Mouse (Mus musculus) hindbrain, embryonic 13.5 days (tissue): ENCODE results near the gene Tmem251. TPM values are rescaled to one million over a fixed set of nuclear protein-coding genes. Genes with fewer than 3 reads are reported as not detected.

Experiments
- ATAC-seq: fragments of 200-750 bp; cut with Nextera tagmentation; 2 replicates; pipeline ENCODE4 v1.8.0; 2017; ENCODE audit warnings: moderate TSS enrichment; ENCODE audit not compliant: low FRiP score
- H3K27ac ChIP-seq: fragments of 300-500 bp; sonication (generic); 2 replicates; pipeline ENCODE4 v1.5.1; 2015; ENCODE audit warnings: inconsistent platforms, mild to moderate bottlenecking, moderate library complexity
- H3K27me3 ChIP-seq: fragments of 300-500 bp; sonication (generic); 2 replicates; pipeline ENCODE4 v1.6.1; 2015; ENCODE audit warnings: mild to moderate bottlenecking, inconsistent platforms
- H3K36me3 ChIP-seq: fragments of 300-500 bp; sonication (generic); 2 replicates; pipeline ENCODE4 v1.6.1; 2015; ENCODE audit warnings: mild to moderate bottlenecking, inconsistent platforms
- H3K4me1 ChIP-seq: fragments of 300-500 bp; sonication (generic); replicated peaks from 2 replicates; pipeline ENCODE4 v1.6.1; 2015; ENCODE audit warnings: inconsistent platforms
- H3K4me2 ChIP-seq: fragments of 300-500 bp; sonication (generic); 2 replicates; pipeline ENCODE4 v1.6.1; 2015; ENCODE audit warnings: inconsistent platforms, mild to moderate bottlenecking, moderate library complexity
- H3K4me3 ChIP-seq: fragments of 300-500 bp; sonication (generic); 2 replicates; pipeline ENCODE4 v1.5.1; 2015; ENCODE audit warnings: mild to moderate bottlenecking, inconsistent platforms
- H3K9ac ChIP-seq: fragments of 300-500 bp; sonication (generic); 2 replicates; pipeline ENCODE4 v1.6.1; 2015; ENCODE audit warnings: mild to moderate bottlenecking, inconsistent platforms
- H3K9me3 ChIP-seq: fragments of 300-500 bp; sonication (generic); 2 replicates; pipeline ENCODE4 v1.6.1; 2016; ENCODE audit warnings: inconsistent platforms
- WGBS: fragments of 180-500 bp; shearing (Covaris S2); methylation state at CpG from one replicate; pipeline ENCODE4 v1.1.7; 2015; 5-methylcytosine and 5-hydroxymethylcytosine counted together
- polyA plus RNA-seq: library from polyadenylated mRNA; unstranded; fragments of >200 nt; fragmentation: Nextera tagmentation; extraction: Ambion mirVana; gene quantifications from 2 replicates; pipeline ENCODE4 v1.2.1, GENCODE M21; 2015

Tmem251 gene
- polyA plus RNA-seq, 1 experiment from 2014 or later = 12.2 TPM

DNA sequence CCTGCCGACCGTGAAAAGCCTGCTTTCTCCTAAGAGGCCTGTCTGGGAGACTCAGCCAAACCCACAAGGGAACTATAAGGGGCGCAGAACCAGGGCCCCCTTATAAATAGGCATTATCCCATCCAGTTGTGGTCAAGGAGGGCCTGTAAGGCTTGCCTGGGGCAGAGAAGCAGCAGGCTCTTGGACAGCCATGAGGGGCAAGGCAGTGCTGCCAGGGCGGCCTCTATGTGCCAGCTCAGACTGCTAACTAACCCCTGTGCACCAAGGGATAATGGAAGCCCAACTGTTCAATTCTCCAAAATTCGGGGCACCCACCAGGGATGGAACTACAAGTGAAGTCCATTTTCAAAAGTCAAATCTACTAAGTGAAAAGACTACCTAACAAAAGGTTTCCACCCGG lies 40.1 kb upstream of the Tmem251 start:
- Histone ChIP-seq H3K36me3 (no peaks in the 10 kb centered on the region), H3K4me3 (peak overlapping the region; percentile 69), H3K4me2 (peak overlapping the region; percentile 87), H3K9ac (peak overlapping the region; percentile 83), H3K4me1 (peaks cover 59% of the 10 kb centered on the region), H3K9me3 (no peaks in the 10 kb centered on the region), H3K27ac (peak overlapping the region; percentile 82; the same call in 1 of the 2 replicates), H3K27me3 (peaks cover 9% of the 10 kb centered on the region; the same call in 1 of the 2 replicates)
- no peak for ATAC-seq
- WGBS = 24% methylated on average over 6 of the region's 6 CpGs

DNA sequence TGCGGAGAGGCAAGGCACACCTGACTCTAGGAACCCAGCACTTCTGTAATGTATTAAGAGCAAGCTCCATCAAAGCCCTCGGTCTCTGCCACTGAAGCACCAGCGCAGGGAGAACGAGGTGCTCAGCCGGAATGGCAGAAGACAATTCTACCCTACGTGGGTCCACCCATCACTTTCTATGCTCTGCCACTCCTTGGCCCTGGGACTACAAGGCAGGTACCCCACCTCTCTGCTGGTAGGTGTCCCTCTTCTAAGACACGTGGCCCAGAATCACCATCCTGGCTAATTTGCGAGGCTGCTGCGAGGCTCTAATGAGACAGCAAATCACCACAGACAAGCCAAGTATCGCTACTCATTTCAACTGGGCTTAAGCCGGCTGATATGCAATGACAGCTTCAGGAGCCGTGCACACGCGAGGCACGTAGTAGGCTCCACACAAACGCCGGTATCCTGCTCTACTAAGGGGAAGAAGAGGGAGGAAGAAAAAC lies 39.6 kb upstream of the Tmem251 start:
- peaks cover 9% of the 10 kb centered on the region; the same call in 1 of the 2 replicates for H3K27me3 ChIP-seq
- H3K9ac ChIP-seq = peak overlapping the region; percentile 83
- no peaks in the 10 kb centered on the region for H3K36me3 ChIP-seq
- peak; percentile 23; the same call in 1 of the 2 replicates for ATAC-seq
- peaks cover 53% of the 10 kb centered on the region for H3K4me1 ChIP-seq
- peak overlapping the region; percentile 87 for H3K4me2 ChIP-seq
- H3K27ac ChIP-seq = peak overlapping the region; percentile 82; the same call in 1 of the 2 replicates
- 4% methylated on average over 17 of the region's 17 CpGs for WGBS
- no peaks in the 10 kb centered on the region for H3K9me3 ChIP-seq
- H3K4me3 ChIP-seq = peak overlapping the region; percentile 69

DNA sequence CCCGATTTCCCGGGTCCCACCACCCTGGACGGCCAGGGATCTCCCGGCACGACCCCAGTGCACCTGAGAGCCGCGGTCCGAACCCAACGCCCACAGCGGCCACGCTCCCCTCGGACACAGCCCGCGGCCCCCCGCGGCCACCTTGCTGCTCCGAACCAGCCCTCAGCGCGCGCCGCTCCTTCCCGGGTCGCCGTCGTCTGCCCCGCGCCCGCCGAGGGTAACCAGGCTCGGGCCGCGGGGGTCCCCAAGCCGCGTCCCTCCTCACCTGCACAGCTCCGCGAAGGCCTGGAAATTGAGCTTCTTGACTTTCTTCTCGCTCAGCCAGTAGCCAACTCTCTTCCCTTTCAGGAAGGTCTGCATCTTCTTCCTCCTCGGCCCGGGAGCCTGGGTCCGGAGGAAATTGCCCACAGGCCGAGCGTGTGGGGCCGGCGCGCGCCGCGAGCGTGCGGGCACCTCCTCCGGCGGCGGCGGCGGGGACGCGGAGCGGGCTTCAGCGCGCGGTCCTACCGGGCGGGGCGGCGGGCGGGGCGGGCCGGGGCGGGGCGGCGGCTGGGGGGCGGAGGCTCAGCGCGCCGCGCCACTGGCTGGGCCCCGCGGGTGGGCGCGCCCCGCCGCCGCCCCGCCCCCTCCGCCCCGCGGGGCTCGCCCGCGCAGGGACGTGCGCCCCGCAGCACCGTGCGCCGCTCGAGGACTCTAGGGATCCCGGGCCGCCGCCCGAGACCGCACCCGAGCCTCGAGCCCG lies 38.9 kb upstream of the Tmem251 start, which contains the start of gene Itpk1:
TSS of gene Itpk1 (minus strand) at position 474 of the 742 bp plus-strand sequence.
- peak; percentile 83 for ATAC-seq
- no peaks in the 10 kb centered on the region for H3K9me3 ChIP-seq
- no peaks in the 10 kb centered on the region for H3K36me3 ChIP-seq
- H3K4me1 ChIP-seq = peaks cover 47% of the 10 kb centered on the region
- peak within 1 kb of the TSS; percentile 92 for H3K27ac ChIP-seq
- peak within 1 kb of the TSS; percentile 83 for H3K9ac ChIP-seq
- peak within 1 kb of the TSS; percentile 69 for H3K4me3 ChIP-seq
- H3K4me2 ChIP-seq = peak within 1 kb of the TSS; percentile 87
- H3K27me3 ChIP-seq = peaks cover 9% of the 10 kb centered on the region; the same call in 1 of the 2 replicates
- WGBS = under 1% methylated on average over 78 of the region's 105 CpGs

DNA sequence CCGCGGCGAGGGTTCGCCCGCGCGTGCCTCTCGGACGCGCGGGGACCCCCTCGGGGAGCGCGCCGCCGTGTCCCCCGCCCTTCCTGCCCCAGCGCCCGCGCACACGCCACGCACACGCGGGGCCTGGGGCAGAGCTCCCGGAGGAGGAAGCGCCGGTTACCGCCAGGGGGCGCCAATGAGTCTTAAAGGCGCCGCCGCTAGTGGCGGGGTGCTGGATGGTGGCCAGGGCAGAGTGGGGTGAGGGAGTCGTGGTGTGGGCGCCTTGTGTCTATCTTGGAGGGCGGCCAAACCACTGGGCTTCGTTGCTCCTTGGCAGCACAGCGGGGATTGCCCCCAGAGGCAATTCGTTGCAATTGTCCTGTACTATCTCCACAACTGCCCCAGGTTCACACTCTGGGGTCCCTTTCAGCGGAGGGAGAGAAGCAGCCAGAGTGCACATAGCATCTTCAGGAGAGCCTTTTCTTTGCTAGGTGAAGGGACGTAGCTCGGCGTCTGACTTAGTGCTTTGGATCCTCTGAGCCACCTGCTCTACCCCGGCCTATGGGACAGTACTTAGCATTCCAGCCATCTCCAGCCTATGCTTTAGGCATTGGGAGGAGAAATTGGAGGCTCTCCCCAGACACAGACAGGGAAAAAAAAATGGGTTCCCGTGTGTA lies 38.2 kb upstream of the Tmem251 start:
- Histone ChIP-seq H3K9ac (peak overlapping the region; percentile 83), H3K4me3 (peak overlapping the region; percentile 69), H3K4me2 (peak overlapping the region; percentile 87), H3K4me1 (peaks cover 41% of the 10 kb centered on the region), H3K9me3 (no peaks in the 10 kb centered on the region), H3K27ac (peak overlapping the region; percentile 92), H3K27me3 (peaks cover 9% of the 10 kb centered on the region; the same call in 1 of the 2 replicates), H3K36me3 (no peaks in the 10 kb centered on the region)
- ATAC-seq = peak; percentile 81
- 2% methylated on average over 36 of the region's 45 CpGs for WGBS

DNA sequence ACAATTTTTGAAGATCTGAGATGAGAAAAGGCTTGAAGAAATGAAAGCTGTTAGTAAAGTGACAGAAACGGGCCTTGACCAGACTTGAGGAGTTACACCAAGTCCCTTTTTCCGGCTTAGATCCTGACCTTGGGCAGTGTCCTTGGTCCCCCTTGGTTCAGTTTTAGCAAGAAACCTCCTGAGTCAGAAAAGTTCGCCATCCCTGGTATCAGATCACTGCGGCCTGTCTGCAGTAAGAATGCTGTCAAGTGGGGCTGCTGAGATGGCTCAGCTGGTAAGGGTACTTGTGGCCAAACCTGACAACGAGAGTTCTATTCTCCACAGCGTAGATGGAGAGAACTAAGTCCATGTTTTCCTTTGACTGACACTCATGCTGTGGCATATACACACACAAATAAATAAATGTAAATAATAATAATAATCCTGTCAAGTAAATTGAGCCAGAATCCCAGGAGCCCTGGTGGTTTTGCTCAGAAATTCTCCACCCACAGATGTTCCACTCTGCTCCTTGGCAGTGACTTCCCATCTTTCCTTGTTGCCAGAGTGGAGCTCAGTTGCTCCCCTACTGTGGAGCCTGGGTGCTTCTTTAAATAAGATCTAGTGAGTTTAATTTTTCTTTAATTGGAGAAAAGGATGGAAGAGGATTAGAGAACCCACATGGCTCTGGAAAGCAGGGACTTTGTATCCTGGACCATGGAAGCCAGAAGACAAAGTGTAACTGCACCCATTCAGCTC lies 37.5 kb upstream of the Tmem251 start:
- Histone ChIP-seq H3K27me3 (peaks cover 9% of the 10 kb centered on the region; the same call in 1 of the 2 replicates), H3K4me2 (peak overlapping the region; percentile 87), H3K4me1 (peaks cover 37% of the 10 kb centered on the region), H3K36me3 (no peaks in the 10 kb centered on the region), H3K9ac (peak overlapping the region; percentile 83; the same call in 1 of the 2 replicates), H3K4me3 (peak overlapping the region; percentile 69), H3K27ac (peak overlapping the region; percentile 92), H3K9me3 (no peaks in the 10 kb centered on the region)
- no peak for ATAC-seq
- 79% methylated on average over 6 of the region's 6 CpGs for WGBS

DNA sequence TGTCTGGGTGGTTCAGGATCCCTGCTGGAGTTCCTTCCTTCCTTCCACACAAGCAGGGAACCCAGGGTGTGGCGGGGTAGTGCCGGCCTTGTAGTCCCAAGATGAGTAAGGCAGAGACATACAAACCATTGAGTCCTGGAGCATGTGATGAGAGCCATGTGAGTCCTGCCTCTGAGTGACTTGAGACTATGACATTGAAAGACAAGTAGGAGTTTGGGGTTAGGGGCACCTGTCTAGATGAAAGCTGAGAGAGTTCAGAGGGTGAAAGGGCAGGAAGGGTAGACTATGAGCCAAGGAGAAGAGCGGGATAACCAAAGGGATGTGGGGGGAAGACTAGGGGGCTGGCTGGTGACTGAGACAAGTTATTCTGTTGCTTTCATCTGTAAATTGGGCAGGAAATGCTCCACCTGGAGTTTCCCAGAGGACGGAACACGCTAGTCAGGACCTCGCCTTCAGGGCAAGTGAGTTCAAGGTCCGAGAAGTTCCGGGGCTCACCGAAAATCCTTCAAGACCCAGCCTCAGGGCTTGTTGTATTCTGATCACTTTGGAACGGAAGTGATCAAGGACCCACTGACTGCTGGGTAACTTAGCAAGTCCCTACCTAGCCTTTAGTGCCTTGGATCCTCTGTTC lies 36.6 kb upstream of the Tmem251 start:
- no peak overlapping the region for H3K27ac ChIP-seq
- peaks cover 9% of the 10 kb centered on the region; the same call in 1 of the 2 replicates for H3K27me3 ChIP-seq
- no peaks in the 10 kb centered on the region for H3K36me3 ChIP-seq
- 92% methylated on average over 10 of the region's 10 CpGs for WGBS
- no peak overlapping the region for H3K4me3 ChIP-seq
- ATAC-seq = no peak
- no peaks in the 10 kb centered on the region for H3K9me3 ChIP-seq
- no peak overlapping the region for H3K4me2 ChIP-seq
- H3K4me1 ChIP-seq = peaks cover 33% of the 10 kb centered on the region
- no peak overlapping the region for H3K9ac ChIP-seq

DNA sequence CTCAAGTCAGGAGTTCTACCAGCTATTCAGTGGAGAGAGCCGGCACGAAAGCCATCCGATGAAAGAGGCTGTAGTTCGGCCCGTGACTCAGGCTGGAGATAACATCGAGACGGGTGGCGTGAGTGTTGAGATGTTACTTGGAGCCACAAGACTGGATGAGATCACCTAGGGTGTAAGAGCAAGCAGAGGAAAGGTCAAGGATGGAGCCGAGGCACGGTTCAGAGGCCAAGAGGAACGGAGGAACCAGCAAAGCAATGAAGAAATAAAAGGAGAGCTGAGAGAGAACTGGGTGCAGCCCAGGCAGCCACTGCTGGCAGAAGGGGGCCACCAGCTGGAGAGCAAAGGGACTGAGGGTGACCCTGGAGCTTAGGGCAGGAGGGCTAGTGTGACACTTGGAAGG lies 35.3 kb upstream of the Tmem251 start:
- 66% methylated on average over 11 of the region's 11 CpGs for WGBS
- H3K4me3 ChIP-seq = no peak overlapping the region

DNA sequence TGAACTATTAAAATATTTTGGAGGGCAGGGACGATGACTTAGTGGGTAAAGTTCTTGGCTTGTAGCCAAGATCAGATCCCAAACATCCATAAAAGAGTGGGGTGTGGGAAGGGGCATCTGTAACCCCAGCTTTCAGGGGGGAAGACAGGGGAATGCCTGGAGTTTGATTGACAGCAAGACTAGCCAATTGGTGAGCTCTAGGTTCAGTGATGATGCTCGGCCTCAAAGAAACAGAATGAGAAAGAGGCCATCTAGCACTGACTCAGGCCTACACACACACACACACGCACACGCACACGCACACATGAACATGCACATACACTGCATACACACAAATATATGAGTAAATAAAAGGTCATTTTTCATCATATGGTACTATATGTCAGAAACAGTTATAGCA lies 33.7 kb upstream of the Tmem251 start:
- Histone ChIP-seq H3K27ac (no peak overlapping the region), H3K4me1 (peaks cover 9% of the 10 kb centered on the region), H3K4me2 (no peak overlapping the region), H3K9me3 (no peaks in the 10 kb centered on the region), H3K4me3 (no peak overlapping the region), H3K27me3 (peaks cover 9% of the 10 kb centered on the region; the same call in 1 of the 2 replicates), H3K36me3 (no peaks in the 10 kb centered on the region), H3K9ac (no peak overlapping the region)
- no peak for ATAC-seq
- 92% methylated on average over 5 of the region's 5 CpGs for WGBS

More for the DNA sequence above, 35.3 kb upstream of the Tmem251 start:
- no peak for ATAC-seq
- peaks cover 9% of the 10 kb centered on the region; the same call in 1 of the 2 replicates for H3K27me3 ChIP-seq
- H3K9ac ChIP-seq = no peak overlapping the region
- no peak overlapping the region for H3K27ac ChIP-seq
- no peaks in the 10 kb centered on the region for H3K36me3 ChIP-seq
- H3K4me1 ChIP-seq = peaks cover 20% of the 10 kb centered on the region
- no peaks in the 10 kb centered on the region for H3K9me3 ChIP-seq
- no peak overlapping the region for H3K4me2 ChIP-seq

DNA sequence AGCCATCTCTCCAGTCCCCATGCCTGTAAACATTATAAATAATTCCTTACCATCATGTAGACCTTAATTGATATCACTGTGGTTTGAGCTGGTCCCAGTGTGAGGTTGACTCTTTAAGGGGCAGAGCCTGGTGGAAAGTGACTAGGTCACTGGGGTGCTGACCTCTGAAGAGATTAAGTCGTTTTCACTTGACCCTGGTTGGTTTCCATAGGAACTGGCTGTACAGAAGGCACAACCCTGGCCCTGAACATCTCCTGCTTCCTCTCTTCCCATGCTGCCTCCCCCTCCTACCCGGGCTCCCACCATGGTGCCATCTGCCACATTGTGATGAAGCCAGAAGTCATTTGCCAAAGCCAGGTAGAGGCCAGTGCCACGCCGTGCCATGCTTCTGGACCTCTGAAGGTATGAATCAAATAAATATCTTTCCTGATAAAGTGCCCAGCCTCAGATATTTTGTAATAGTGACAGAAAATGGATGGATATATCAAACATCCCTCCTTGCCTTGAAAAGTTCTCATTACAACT lies 32.6 kb upstream of the Tmem251 start:
- H3K9me3 ChIP-seq = no peaks in the 10 kb centered on the region
- no peak overlapping the region for H3K4me2 ChIP-seq
- peaks cover 9% of the 10 kb centered on the region; the same call in 1 of the 2 replicates for H3K27me3 ChIP-seq
- peaks cover 2% of the 10 kb centered on the region for H3K4me1 ChIP-seq
- H3K4me3 ChIP-seq = no peak overlapping the region
- no peaks in the 10 kb centered on the region for H3K36me3 ChIP-seq
- H3K27ac ChIP-seq = no peak overlapping the region
- no peak for ATAC-seq
- H3K9ac ChIP-seq = no peak overlapping the region
- 58% methylated on average over 4 of the region's 4 CpGs for WGBS

DNA sequence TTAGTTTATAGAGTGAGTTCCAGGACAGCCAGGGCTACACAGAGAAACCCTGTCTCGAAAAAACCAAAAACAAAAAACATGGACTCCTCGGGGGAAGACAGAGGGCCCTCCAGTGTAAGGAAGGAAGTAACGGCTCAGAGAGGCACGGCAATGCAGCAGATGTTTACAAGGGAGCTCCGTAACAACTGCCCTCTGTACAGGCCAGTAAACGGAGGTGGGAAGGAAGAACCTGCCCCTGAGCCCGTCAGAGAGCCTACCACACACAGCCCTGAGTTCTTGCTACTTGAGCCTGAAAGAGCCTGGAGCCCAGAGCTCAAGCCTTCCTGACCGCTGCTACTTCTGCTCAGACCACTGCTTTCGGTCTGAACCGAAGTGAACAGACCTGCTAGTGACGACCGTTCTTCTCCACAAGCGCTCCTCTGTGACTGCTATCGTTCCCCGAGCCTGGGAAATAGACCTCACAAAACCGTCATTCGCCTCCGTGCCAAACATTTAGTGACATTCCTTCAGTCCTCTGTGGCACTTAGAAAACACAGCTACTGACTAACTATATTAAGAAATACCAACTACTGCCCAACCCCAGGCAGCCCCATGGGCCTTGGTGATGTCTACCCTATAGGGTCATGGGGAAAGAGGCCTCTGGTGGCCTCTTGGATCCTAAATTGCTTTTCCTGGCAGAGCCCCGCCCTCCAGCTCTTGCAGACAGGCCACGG lies 30.3 kb upstream of the Tmem251 start:
- H3K9ac ChIP-seq = no peak overlapping the region
- no peaks in the 10 kb centered on the region for H3K36me3 ChIP-seq
- no peaks in the 10 kb centered on the region for H3K4me1 ChIP-seq
- 78% methylated on average over 20 of the region's 20 CpGs for WGBS
- ATAC-seq = no peak
- H3K27ac ChIP-seq = no peak overlapping the region
- no peaks in the 10 kb centered on the region for H3K27me3 ChIP-seq
- no peak overlapping the region for H3K4me3 ChIP-seq
- H3K9me3 ChIP-seq = no peaks in the 10 kb centered on the region
- H3K4me2 ChIP-seq = no peak overlapping the region

DNA sequence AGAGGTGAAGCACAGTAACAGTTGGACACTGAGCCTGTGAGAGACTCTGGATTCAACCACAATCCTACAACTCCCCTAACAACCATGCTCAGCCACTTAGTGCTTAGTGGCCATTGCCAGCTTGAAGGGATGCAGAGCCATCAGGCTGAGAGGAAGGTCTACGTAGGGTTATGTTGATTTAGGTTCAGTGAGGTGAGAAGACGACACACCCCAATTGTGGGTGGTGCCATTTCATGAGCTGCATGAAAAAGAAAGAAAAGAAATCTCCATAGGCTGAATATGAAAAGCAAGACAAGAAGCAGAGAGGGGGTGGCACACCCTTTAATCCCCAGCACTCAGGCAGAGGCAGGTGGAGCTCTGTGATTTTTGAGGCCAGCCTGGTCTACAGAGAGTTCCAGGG lies 29.4 kb upstream of the Tmem251 start:
- H3K36me3 ChIP-seq = no peaks in the 10 kb centered on the region
- no peak for ATAC-seq
- H3K9ac ChIP-seq = no peak overlapping the region
- no peaks in the 10 kb centered on the region for H3K27me3 ChIP-seq
- H3K4me2 ChIP-seq = no peak overlapping the region
- H3K9me3 ChIP-seq = no peaks in the 10 kb centered on the region
- 62% methylated on average over 2 of the region's 2 CpGs for WGBS
- no peak overlapping the region for H3K27ac ChIP-seq
- H3K4me1 ChIP-seq = no peaks in the 10 kb centered on the region
- no peak overlapping the region for H3K4me3 ChIP-seq
